Mouse (Mus musculus): ENCODE measurements at regions not wholly inside any gene's neighbourhood (a gene's known extent, or its start where the extent isn't known, plus 50 kb on each side); places are given as distances from the start of the nearest gene placed in this dataset.

DNA sequence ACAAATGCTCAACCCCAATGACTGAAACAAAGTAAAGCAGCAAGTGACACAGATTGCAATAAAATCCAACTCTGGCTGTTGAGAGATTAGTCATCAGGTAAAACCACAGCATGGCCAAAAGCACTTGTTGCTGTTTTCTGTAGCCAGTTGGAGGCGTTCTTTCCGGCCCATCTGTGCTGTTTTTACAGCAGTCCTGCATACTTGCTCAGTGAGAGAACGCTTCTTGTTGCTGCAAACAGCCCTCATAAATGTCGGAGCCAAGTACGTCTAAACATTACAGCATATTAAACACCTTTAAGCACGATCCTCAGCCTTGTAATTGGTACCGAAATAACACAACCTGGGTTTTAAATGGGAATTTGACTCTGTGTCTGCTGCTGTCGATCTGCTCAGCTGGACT, 65.6 kb upstream of the Hs3st3a1 start:
- 81% methylated on average over 8 of the region's 8 CpGs for WGBS
- Histone ChIP-seq H3K9ac (no peak overlapping the region), H3K4me2 (no peak overlapping the region), H3K4me1 (replicated peaks) (no peaks in the 10 kb centered on the region), H3K36me3 (no peaks in the 10 kb centered on the region), H3K4me3 (no peak overlapping the region), H3K27ac (replicated peaks) (no peak overlapping the region), H3K9me3 (no peaks in the 10 kb centered on the region), H3K27me3 (no peaks in the 10 kb centered on the region)
- ATAC-seq (ENCODE audit: low FRiP score, low read depth) = no peak

DNA sequence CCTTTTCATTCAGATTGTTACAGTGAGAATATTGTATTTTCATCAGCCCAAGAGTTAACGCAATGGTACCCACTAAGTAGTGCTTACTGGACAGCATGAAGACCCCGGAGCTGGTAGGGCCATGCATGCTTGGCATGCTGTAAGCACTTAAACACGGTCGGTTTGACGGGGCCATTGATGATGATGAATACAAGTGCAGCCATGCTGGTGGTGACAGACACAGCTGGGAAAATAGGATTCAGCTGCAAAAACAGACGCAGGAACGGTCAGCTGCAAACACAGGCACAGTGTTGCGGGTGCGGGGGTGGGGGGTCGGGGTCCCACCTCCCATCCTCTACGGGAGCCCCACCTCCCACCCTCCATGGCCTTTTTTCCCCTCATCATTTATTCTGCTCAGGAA, 99.7 kb upstream of the Hs3st3a1 start:
- H3K36me3 ChIP-seq = no peaks in the 10 kb centered on the region
- ATAC-seq (ENCODE audit: low FRiP score, low read depth) = no peak
- 62% methylated on average over 11 of the region's 11 CpGs for WGBS
- H3K9ac ChIP-seq = no peak overlapping the region
- H3K27me3 ChIP-seq = no peaks in the 10 kb centered on the region
- H3K27ac ChIP-seq (replicated peaks) = no peak overlapping the region
- no peaks in the 10 kb centered on the region for H3K9me3 ChIP-seq
- no peak overlapping the region for H3K4me2 ChIP-seq
- H3K4me3 ChIP-seq = no peak overlapping the region
- H3K4me1 ChIP-seq (replicated peaks) = no peaks in the 10 kb centered on the region

DNA sequence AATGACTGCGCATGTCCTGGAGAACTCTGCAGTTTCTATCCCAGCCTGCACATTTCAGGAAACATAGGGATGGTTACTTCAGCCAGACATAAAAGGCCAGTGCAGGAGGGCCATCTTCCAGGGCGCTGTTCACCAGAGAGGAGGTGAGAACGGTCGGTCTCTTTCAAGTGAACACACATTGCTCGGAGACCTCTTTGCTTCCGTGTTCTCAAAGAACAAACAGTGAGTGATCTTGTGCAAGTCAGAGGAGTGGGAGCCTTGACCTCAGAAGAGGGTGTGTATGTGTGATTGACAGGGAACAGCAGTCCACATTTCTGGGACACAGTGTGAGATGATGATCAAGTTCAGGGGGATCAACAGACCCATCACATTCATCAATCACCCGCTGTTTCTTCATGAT, 102.7 kb upstream of the Hs3st3a1 start:
- no peak overlapping the region for H3K9ac ChIP-seq
- H3K4me3 ChIP-seq = no peak overlapping the region
- H3K4me1 ChIP-seq (replicated peaks) = no peaks in the 10 kb centered on the region
- H3K27ac ChIP-seq (replicated peaks) = no peak overlapping the region
- H3K4me2 ChIP-seq = no peak overlapping the region
- 82% methylated on average over 7 of the region's 7 CpGs for WGBS
- ATAC-seq (ENCODE audit: low FRiP score, low read depth) = no peak
- no peaks in the 10 kb centered on the region for H3K36me3 ChIP-seq
- H3K27me3 ChIP-seq = no peaks in the 10 kb centered on the region
- no peaks in the 10 kb centered on the region for H3K9me3 ChIP-seq

DNA sequence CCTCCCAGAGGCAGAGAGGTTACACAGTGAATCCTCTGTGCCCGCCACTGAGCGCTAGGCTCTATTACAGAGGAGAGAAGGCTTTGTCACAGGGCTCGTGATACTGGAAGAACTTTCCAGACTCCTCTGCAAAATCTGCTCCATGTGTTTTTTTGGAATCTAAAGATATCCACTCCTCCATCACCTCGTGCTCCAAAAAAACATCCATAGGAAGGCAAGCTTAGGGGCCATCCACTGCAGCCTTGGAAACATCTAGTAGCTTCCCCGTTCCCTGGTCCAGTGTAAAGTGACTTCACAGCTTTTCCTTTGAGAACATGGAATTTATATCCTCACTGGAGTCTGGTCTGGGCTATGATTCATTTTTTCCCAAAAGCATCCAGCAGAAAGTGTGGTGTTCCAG, 103.3 kb upstream of the Hs3st3a1 start:
- Histone ChIP-seq H3K36me3 (no peaks in the 10 kb centered on the region), H3K27me3 (no peaks in the 10 kb centered on the region), H3K4me2 (no peak overlapping the region), H3K4me1 (replicated peaks) (no peaks in the 10 kb centered on the region), H3K27ac (replicated peaks) (no peak overlapping the region), H3K9ac (no peak overlapping the region), H3K4me3 (no peak overlapping the region), H3K9me3 (no peaks in the 10 kb centered on the region)
- ATAC-seq (ENCODE audit: low FRiP score, low read depth) = no peak
- 84% methylated on average over 5 of the region's 5 CpGs for WGBS

DNA sequence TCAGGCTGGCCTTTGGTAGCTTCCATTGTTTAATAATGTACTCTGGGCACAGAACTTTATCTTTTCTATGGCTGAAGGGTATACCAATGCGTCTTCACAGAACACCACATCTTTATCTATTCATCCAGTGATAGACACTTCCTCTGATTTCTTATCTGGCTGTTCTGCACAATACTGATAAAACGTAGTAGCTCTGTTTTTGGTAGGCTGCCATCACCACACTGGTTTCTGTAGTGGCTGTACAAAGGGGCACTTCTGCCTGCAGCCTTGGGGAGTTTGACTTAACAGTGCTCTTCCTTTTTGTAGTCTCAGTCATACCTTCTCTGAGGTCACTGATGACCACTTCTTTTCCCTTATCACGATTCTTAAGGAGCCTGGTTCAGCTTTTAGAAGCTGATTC, 106.0 kb upstream of the Hs3st3a1 start:
- no peaks in the 10 kb centered on the region for H3K4me1 ChIP-seq (replicated peaks)
- WGBS = 77% methylated on average over 3 of the region's 3 CpGs
- H3K36me3 ChIP-seq = no peaks in the 10 kb centered on the region
- no peak overlapping the region for H3K4me2 ChIP-seq
- H3K4me3 ChIP-seq = no peak overlapping the region
- no peak for ATAC-seq (ENCODE audit: low FRiP score, low read depth)
- H3K27ac ChIP-seq (replicated peaks) = no peak overlapping the region
- no peaks in the 10 kb centered on the region for H3K9me3 ChIP-seq
- no peaks in the 10 kb centered on the region for H3K27me3 ChIP-seq
- H3K9ac ChIP-seq = no peak overlapping the region

DNA sequence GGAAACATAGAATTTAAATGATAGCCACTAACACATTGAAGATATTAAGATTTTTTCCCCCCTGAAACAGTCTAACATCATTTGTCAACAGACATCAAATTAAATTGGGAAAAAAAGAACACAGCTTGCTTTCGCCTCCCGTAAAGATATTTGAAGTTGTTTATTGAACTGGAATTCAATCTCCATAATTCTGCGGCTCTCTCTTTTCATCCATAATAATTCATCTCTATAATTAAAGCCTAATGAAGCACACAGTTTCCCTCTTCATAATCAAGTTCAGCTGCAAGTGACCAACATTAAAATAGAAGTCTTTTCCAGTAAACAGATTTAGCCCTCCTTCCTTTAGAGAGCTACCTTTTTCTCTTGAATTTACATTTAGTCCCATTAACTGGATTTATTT, 107.4 kb upstream of the Hs3st3a1 start:
- 73% methylated on average over 3 of the region's 3 CpGs for WGBS
- Histone ChIP-seq H3K9ac (no peak overlapping the region), H3K27ac (replicated peaks) (no peak overlapping the region), H3K27me3 (no peaks in the 10 kb centered on the region), H3K9me3 (no peaks in the 10 kb centered on the region), H3K4me2 (no peak overlapping the region), H3K4me1 (replicated peaks) (no peaks in the 10 kb centered on the region), H3K36me3 (no peaks in the 10 kb centered on the region), H3K4me3 (no peak overlapping the region)
- no peak for ATAC-seq (ENCODE audit: low FRiP score, low read depth)

DNA sequence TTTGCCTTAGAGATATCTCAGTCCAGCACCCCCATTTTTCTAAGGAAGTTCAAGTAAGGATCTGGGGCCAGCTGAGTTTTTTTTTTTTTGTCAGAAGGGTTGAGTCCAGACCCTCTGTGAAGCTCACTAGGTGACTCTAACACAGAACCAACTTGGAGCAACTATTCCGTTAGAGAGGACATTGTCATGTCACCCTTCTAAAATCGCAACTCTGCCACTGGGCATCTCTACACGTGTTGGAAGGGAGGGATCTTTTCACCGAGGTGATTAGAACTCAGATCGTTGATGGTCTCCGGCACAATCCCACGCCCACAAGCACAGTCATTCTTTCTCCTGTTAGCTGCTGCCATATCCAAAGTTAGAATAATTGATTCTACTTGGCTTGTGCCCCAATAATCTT, 108.5 kb upstream of the Hs3st3a1 start:
- Histone ChIP-seq H3K4me3 (no peak overlapping the region), H3K4me2 (no peak overlapping the region), H3K4me1 (replicated peaks) (no peaks in the 10 kb centered on the region), H3K27ac (replicated peaks) (no peak overlapping the region), H3K27me3 (no peaks in the 10 kb centered on the region), H3K9ac (no peak overlapping the region), H3K9me3 (no peaks in the 10 kb centered on the region), H3K36me3 (no peaks in the 10 kb centered on the region)
- ATAC-seq (ENCODE audit: low FRiP score, low read depth) = no peak
- 92% methylated on average over 7 of the region's 7 CpGs for WGBS

DNA sequence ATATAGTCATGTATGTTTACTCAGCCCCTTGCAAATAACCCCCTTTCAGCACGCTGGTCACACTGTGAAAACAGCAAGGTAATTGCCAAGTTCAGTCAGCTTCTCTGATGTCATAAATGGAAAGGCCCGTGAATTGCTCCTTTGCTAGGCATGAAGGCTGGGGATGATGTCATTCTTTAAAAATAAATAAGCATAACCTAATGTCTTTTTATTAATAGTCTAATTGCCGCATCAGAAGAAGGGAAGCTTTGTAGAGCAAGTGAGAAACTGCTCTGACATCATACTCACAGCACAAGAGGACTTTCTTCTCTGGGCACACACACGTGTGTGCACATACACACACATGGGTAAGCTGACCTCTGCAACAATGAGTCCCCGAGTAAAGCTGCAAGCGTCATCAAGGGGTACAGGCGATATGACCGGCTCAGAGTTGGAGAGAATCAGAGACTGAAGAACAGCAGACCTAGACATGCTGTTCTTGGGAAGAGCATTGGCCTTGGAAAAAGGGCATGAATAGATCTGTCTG, 113.2 kb upstream of the Hs3st3a1 start:
- 82% methylated on average over 8 of the region's 8 CpGs for WGBS
- Histone ChIP-seq H3K27ac (replicated peaks) (no peak overlapping the region), H3K4me1 (replicated peaks) (no peaks in the 10 kb centered on the region), H3K36me3 (no peaks in the 10 kb centered on the region), H3K27me3 (no peaks in the 10 kb centered on the region), H3K9me3 (no peaks in the 10 kb centered on the region), H3K4me2 (no peak overlapping the region), H3K9ac (no peak overlapping the region), H3K4me3 (no peak overlapping the region)
- no peak for ATAC-seq (ENCODE audit: low FRiP score, low read depth)

DNA sequence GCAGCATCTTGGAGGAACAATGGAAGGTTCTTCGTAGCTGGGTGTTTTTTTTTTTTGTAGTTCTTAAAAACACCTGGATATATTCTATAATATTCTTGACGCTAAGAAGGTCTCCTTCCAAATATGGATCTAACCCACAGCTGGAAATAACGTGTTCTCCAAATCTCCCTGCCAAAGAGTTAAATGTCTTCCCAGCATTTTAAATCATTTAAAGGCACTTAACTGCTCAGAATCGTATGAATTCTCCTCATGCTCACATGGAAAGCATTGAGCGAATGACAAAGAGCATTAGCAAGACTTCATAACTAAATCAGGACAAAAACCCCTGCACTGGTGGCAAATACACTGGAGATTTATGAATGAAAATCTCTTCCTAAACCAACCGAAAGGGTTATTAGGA, 117.7 kb upstream of the Hs3st3a1 start:
- Histone ChIP-seq H3K36me3 (no peaks in the 10 kb centered on the region), H3K4me3 (no peak overlapping the region), H3K4me1 (replicated peaks) (no peaks in the 10 kb centered on the region), H3K27ac (replicated peaks) (no peak overlapping the region), H3K9ac (no peak overlapping the region), H3K4me2 (no peak overlapping the region), H3K9me3 (no peaks in the 10 kb centered on the region), H3K27me3 (no peaks in the 10 kb centered on the region)
- 83% methylated on average over 6 of the region's 6 CpGs for WGBS
- ATAC-seq (ENCODE audit: low FRiP score, low read depth) = no peak

DNA sequence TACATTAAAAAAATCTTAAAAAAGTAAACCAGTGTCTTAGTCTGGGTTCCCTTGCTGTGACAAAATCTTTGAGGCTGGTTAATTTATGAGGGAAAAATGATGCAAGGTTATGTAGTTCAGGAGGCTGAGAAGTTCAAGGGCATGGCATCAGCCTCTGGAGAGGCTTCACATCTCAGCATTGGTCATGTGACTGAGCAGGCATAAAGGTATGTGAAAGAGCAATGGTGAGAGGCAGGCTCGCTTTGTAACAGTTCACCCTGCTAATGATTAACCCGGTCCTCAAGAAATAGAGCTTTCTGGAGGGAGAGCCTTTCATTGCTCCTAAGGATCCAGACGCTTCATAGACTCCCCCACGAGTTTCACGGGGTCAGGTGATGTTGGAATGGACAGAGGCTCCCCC, 120.1 kb upstream of the Hs3st3a1 start:
- H3K4me2 ChIP-seq = no peak overlapping the region
- no peak overlapping the region for H3K4me3 ChIP-seq
- H3K27ac ChIP-seq (replicated peaks) = no peak overlapping the region
- H3K27me3 ChIP-seq = no peaks in the 10 kb centered on the region
- H3K9ac ChIP-seq = no peak overlapping the region
- H3K4me1 ChIP-seq (replicated peaks) = no peaks in the 10 kb centered on the region
- no peak for ATAC-seq (ENCODE audit: low FRiP score, low read depth)
- no peaks in the 10 kb centered on the region for H3K9me3 ChIP-seq
- 51% methylated on average over 5 of the region's 5 CpGs for WGBS
- no peaks in the 10 kb centered on the region for H3K36me3 ChIP-seq

DNA sequence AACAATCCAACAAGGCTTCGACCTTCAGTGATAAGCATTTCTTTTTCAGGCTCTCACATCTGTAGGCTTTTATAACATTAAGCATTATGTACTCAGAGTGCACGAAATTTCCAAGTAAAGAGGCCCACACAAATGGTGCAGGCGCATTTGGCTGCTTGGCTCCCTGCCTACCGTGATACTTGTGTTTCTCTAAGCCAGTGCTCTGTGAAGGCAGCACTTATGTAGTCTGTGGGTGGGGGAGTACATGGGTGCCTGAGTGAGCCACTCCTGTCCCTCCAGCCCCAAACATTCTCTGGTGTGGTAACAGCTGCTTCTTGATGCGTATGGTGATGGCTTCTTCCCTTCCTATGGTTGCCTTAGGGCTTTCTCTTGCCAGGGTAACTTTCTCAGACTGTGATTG, 121.9 kb upstream of the Hs3st3a1 start:
- ATAC-seq (ENCODE audit: low FRiP score, low read depth) = no peak
- 78% methylated on average over 5 of the region's 5 CpGs for WGBS
- H3K4me2 ChIP-seq = no peak overlapping the region
- H3K27me3 ChIP-seq = no peaks in the 10 kb centered on the region
- no peak overlapping the region for H3K27ac ChIP-seq (replicated peaks)
- H3K9me3 ChIP-seq = no peaks in the 10 kb centered on the region
- no peaks in the 10 kb centered on the region for H3K4me1 ChIP-seq (replicated peaks)
- H3K4me3 ChIP-seq = no peak overlapping the region
- H3K36me3 ChIP-seq = no peaks in the 10 kb centered on the region
- H3K9ac ChIP-seq = no peak overlapping the region

DNA sequence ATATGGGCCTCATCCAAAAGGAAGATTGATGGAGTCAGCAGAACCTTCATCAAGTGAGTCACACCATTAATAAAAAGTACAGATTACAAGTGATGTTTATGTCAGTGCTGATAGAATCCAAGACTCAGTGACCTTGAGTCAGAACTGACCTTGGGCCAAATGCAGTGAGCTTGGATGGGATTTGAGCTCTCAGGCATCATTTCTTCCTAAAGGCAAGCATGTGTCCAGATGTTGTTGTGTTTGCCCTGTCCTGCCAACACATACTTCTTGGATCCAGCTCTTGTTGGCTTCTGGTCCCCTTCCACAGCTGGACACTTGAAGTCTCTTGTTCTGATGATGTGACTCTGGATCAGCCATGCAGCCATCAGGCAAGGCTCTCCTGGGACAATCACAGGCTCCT, 125.3 kb upstream of the Hs3st3a1 start:
- Histone ChIP-seq H3K27ac (replicated peaks) (no peak overlapping the region), H3K27me3 (no peaks in the 10 kb centered on the region), H3K9ac (no peak overlapping the region), H3K4me1 (replicated peaks) (no peaks in the 10 kb centered on the region), H3K4me2 (no peak overlapping the region), H3K9me3 (no peaks in the 10 kb centered on the region), H3K4me3 (no peak overlapping the region), H3K36me3 (no peaks in the 10 kb centered on the region)
- no peak for ATAC-seq (ENCODE audit: low FRiP score, low read depth)

DNA sequence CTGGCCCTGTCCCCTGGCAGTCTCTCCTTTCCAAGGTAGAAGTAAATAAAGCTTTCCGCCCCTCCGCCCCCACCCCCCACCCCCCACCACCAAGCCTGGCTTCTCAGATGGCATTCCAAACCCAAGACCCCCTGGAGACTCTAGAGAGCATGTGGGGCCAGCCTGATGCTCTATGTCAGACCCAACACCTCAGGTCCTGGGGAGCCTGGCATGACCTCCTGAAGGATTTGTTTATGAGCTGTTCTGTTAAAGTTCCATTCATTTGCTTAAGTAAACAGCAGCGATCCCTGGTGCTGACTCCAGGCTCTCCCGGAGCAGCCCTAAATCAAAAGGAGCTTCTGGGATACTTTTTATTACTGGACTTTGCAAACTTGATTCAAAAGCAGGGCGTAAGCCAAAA, 137.3 kb upstream of the Hs3st3a1 start:
- no peak overlapping the region for H3K4me2 ChIP-seq
- H3K9ac ChIP-seq = no peak overlapping the region
- H3K36me3 ChIP-seq = no peaks in the 10 kb centered on the region
- H3K27ac ChIP-seq (replicated peaks) = no peak overlapping the region
- 26% methylated on average over 5 of the region's 5 CpGs for WGBS
- ATAC-seq (ENCODE audit: low FRiP score, low read depth) = no peak
- no peaks in the 10 kb centered on the region for H3K9me3 ChIP-seq
- no peak overlapping the region for H3K4me3 ChIP-seq
- H3K27me3 ChIP-seq = no peaks in the 10 kb centered on the region
- H3K4me1 ChIP-seq (replicated peaks) = peaks cover 3% of the 10 kb centered on the region; the same call in 1 of the 2 replicates
